Mouse (Mus musculus) CH12.LX (cell line): Measurements from ENCODE around the gene Nup210. TPM values are rescaled to one million over a fixed set of nuclear protein-coding genes. Genes with fewer than 3 reads are reported as not detected.

Source experiments
- DNase-seq: peaks from one replicate; pipeline ENCODE4 v3.0.0-alpha.2; 2013; ENCODE audit errors: extremely low read depth
- H3K27ac ChIP-seq: 2 replicates; pipeline ENCODE4 v1.5.1; 2012; ENCODE audit warnings: low read depth, mild to moderate bottlenecking, control low read depth, moderate library complexity; ENCODE audit not compliant: insufficient read depth
- H3K27me3 ChIP-seq: replicated peaks from 2 replicates; pipeline ENCODE3; 2012; ENCODE audit warnings: inconsistent platforms
- H3K36me3 ChIP-seq, 2 experiments: replicated peaks in 1 of 2; 2 replicates each; pipeline versions ENCODE3 to v1.6.1; 2012; ENCODE audit warnings: inconsistent platforms in 1 of 2, low read length in 1 of 2, mild to moderate bottlenecking in 1 of 2, mixed read lengths in 1 of 2, moderate library complexity in 1 of 2; ENCODE audit not compliant: control insufficient read depth in 1 of 2, insufficient read depth in 1 of 2
- H3K4me1 ChIP-seq, 2 experiments: 2 replicates each; pipeline ENCODE4 v1.6.1; 2012; ENCODE audit warnings: inconsistent platforms in 1 of 2, moderate library complexity in 1 of 2; ENCODE audit not compliant: insufficient read depth in 2 of 2, control insufficient read depth in 1 of 2
- H3K4me2 ChIP-seq: 2 replicates; pipeline ENCODE4 v1.6.1; 2012; ENCODE audit warnings: low read depth, mild to moderate bottlenecking, control low read depth; ENCODE audit not compliant: poor library complexity, insufficient read depth, severe bottlenecking
- H3K4me3 ChIP-seq, 3 experiments: fragments of 150-350 bp in 1 of 3; sonication (generic) in 1 of 3; replicated peaks in 1 of 3; 2 replicates each; pipeline versions ENCODE3 to v1.5.1; 2011 to 2012; ENCODE audit warnings: low read depth in 2 of 3, low read length in 2 of 3, mild to moderate bottlenecking in 2 of 3, moderate library complexity in 2 of 3, control low read depth in 1 of 3, improper control_type of control experiment in 1 of 3, inconsistent platforms in 1 of 3, mixed read lengths in 1 of 3; ENCODE audit not compliant: poor library complexity in 1 of 3
- H3K79me2 ChIP-seq: replicated peaks from 2 replicates; pipeline ENCODE4 v1.6.1; 2012; ENCODE audit warnings: mild to moderate bottlenecking, moderate library complexity; ENCODE audit not compliant: control insufficient read depth, poor library complexity, insufficient read depth, severe bottlenecking; ENCODE audit errors: extremely low read depth
- H3K9ac ChIP-seq: 2 replicates; pipeline ENCODE4 v1.6.1; 2012; ENCODE audit warnings: low read depth, mild to moderate bottlenecking, control low read depth, moderate library complexity; ENCODE audit not compliant: insufficient read depth
- H3K9me3 ChIP-seq: replicated peaks from 2 replicates; pipeline ENCODE3; 2012; ENCODE audit warnings: low read length, inconsistent platforms, mixed read lengths
- BHLHE40 ChIP-seq: IDR thresholded peaks from 2 replicates; pipeline ENCODE4 v1.6.1; 2011; ENCODE audit warnings: mild to moderate bottlenecking, low read depth, low read length, improper control_type of control experiment
- CHD2 ChIP-seq: IDR thresholded peaks from 2 replicates; pipeline ENCODE4 v1.6.1; 2011; ENCODE audit warnings: low read length, improper control_type of control experiment
- E2F4 ChIP-seq: IDR thresholded peaks from 2 replicates; pipeline ENCODE4 v1.6.1; 2011; ENCODE audit warnings: low read depth, low read length, improper control_type of control experiment; ENCODE audit not compliant: insufficient replicate concordance
- EP300 ChIP-seq: IDR thresholded peaks from 2 replicates; pipeline ENCODE4 v1.6.1; 2011; ENCODE audit warnings: low read length, improper control_type of control experiment
- ETS1 ChIP-seq: conservative IDR thresholded peaks from 2 replicates; pipeline ENCODE4 v1.6.1; 2012; ENCODE audit warnings: low read depth, mild to moderate bottlenecking, inconsistent platforms, low read length, improper control_type of control experiment, moderate library complexity
- GABPA ChIP-seq: IDR thresholded peaks from 2 replicates; pipeline ENCODE4 v1.6.1; 2012; ENCODE audit warnings: low read depth, low read length, improper control_type of control experiment, inconsistent platforms; ENCODE audit not compliant: insufficient replicate concordance
- JUN ChIP-seq: IDR thresholded peaks from 2 replicates; pipeline ENCODE4 v1.6.1; 2011; ENCODE audit warnings: low read depth, mild to moderate bottlenecking, low read length, improper control_type of control experiment, moderate library complexity; ENCODE audit not compliant: insufficient read depth
- JUND ChIP-seq: conservative IDR thresholded peaks from 2 replicates; pipeline ENCODE4 v1.6.1; 2011; ENCODE audit warnings: low read depth, low read length, improper control_type of control experiment
- KAT2A ChIP-seq: IDR thresholded peaks from 2 replicates; pipeline ENCODE4 v1.6.1; 2012; ENCODE audit warnings: low read length, improper control_type of control experiment, inconsistent platforms; ENCODE audit not compliant: insufficient replicate concordance
- MAFK ChIP-seq: IDR thresholded peaks from 2 replicates; pipeline ENCODE4 v1.6.1; 2011; ENCODE audit warnings: low read length, improper control_type of control experiment; ENCODE audit not compliant: insufficient replicate concordance
- MAX ChIP-seq: IDR thresholded peaks from 2 replicates; pipeline ENCODE4 v1.6.1; 2011; ENCODE audit warnings: low read length, improper control_type of control experiment
- MAZ ChIP-seq: IDR thresholded peaks from 2 replicates; pipeline ENCODE4 v1.6.1; 2012; ENCODE audit warnings: low read depth, mild to moderate bottlenecking, inconsistent platforms, low read length, improper control_type of control experiment, moderate library complexity
- MYC ChIP-seq: IDR thresholded peaks from 2 replicates; pipeline ENCODE4 v1.6.1; 2011; ENCODE audit warnings: low read depth, mild to moderate bottlenecking, improper control_type of control experiment, low read length
- NRF1 ChIP-seq: IDR thresholded peaks from 2 replicates; pipeline ENCODE4 v1.6.1; 2014; ENCODE audit warnings: low read depth, mild to moderate bottlenecking, inconsistent platforms, low read length, improper control_type of control experiment, moderate library complexity
- PAX5 ChIP-seq: IDR thresholded peaks from 2 replicates; pipeline ENCODE4 v1.6.1; 2012; ENCODE audit warnings: low read length, inconsistent platforms, mixed read lengths
- POLR2AphosphoS2 ChIP-seq: IDR thresholded peaks from 2 replicates; pipeline ENCODE4 v1.6.1; 2011; ENCODE audit warnings: low read depth, low read length, improper control_type of control experiment
- RAD21 ChIP-seq: IDR thresholded peaks from 2 replicates; pipeline ENCODE4 v1.6.1; 2011; ENCODE audit warnings: low read depth, mild to moderate bottlenecking, low read length, improper control_type of control experiment, moderate library complexity
- RCOR1 ChIP-seq: conservative IDR thresholded peaks from 2 replicates; pipeline ENCODE4 v1.6.1; 2012; ENCODE audit warnings: low read depth, mild to moderate bottlenecking, inconsistent platforms, low read length, improper control_type of control experiment
- SIN3A ChIP-seq: IDR thresholded peaks from 2 replicates; pipeline ENCODE4 v1.6.1; 2012; ENCODE audit warnings: low read length, improper control_type of control experiment, inconsistent platforms
- SMC3 ChIP-seq: IDR thresholded peaks from 2 replicates; pipeline ENCODE4 v1.6.1; 2011; ENCODE audit warnings: low read depth, low read length, improper control_type of control experiment
- TCF12 ChIP-seq: IDR thresholded peaks from 2 replicates; pipeline ENCODE4 v1.6.1; 2014; ENCODE audit warnings: low read depth, mild to moderate bottlenecking, inconsistent platforms, low read length, improper control_type of control experiment
- UBTF ChIP-seq: IDR thresholded peaks from 2 replicates; pipeline ENCODE4 v1.6.1; 2012; ENCODE audit warnings: low read depth, mild to moderate bottlenecking, inconsistent platforms, low read length, improper control_type of control experiment, moderate library complexity
- USF1 ChIP-seq: IDR thresholded peaks from 2 replicates; pipeline ENCODE4 v1.6.1; 2014; ENCODE audit warnings: low read depth, mild to moderate bottlenecking, inconsistent platforms, low read length, improper control_type of control experiment
- USF2 ChIP-seq: conservative IDR thresholded peaks from 2 replicates; pipeline ENCODE4 v1.6.1; 2011; ENCODE audit warnings: low read depth, low read length, improper control_type of control experiment
- ZMIZ1 ChIP-seq: IDR thresholded peaks from 2 replicates; pipeline ENCODE4 v1.6.1; 2012; ENCODE audit warnings: low read depth, mild to moderate bottlenecking, inconsistent platforms, low read length, improper control_type of control experiment
- ZNF384 ChIP-seq: IDR thresholded peaks from 2 replicates; pipeline ENCODE4 v1.6.1; 2012; ENCODE audit warnings: low read depth, low read length, improper control_type of control experiment, inconsistent platforms
- dilution Hi-C: fragments of 300-500 bp; cut with MboI; formaldehyde crosslinking; loops from 2 replicates; pipeline ENCODE4 v1.14.3; 2020; ENCODE audit warnings: low sequenced_read_pairs; ENCODE audit not compliant: extremely low pct_unique_long_range_greater_than_20kb, extremely low pct_ligation_motif_present
- in situ Hi-C: fragments of 300-500 bp; cut with MboI; formaldehyde crosslinking; loops from 3 replicates; pipeline ENCODE4 v1.14.3; 2019; ENCODE audit warnings: low sequenced_read_pairs, low pct_ligation_motif_present, low pct_unique_long_range_greater_than_20kb, mixed read lengths
- polyA plus RNA-seq: library from polyadenylated mRNA; unstranded; fragments of >175 nt; gene quantifications from 2 replicates; pipeline ENCODE4 v1.2.1, GENCODE M21; 2012; ENCODE audit warnings: low read depth; ENCODE audit not compliant: insufficient read length
- total RNA-seq, 2 experiments: library from RNA; depleted of rRNA; stranded (reverse); fragments of 300-350 nt in 1 of 2; fragments of >200 nt in 1 of 2; gene quantifications; 2 replicates each; pipeline ENCODE4 v1.2.3; 2012 to 2014

The Nup210 gene
- total and polyA plus RNA-seq, 3 experiments = 41.9 to 103 (median 73.1) TPM

DNA sequence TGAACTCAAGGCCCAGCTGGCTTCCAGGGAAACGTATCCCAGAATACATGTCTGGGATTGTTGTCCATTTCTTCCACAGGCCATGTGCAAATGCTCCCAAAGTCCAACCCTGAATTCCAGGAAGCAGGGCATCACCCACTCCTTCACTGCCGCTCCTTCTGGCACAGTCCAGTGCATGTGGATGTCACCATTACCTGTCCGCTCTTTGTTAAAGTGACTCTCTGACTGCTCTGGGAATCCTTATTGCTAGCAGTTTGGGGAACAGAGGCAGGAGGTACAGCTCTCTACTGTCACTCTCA lies 4.7 kb downstream of the Nup210 start:
- H3K79me2 ChIP-seq = peaks cover 84% of the 10 kb centered on the region
- dilution Hi-C loops (no loop called here), in situ Hi-C loops (no loop called here)
- peak overlapping the region; percentile 81; the same call in 1 of the 2 replicates for H3K27ac ChIP-seq
- peak overlapping the region in 1 of 3 experiments; percentile 17 for H3K4me3 ChIP-seq
- peak overlapping the region; percentile 18; the same call in 1 of the 2 replicates for H3K9ac ChIP-seq
- no peak for DNase-seq
- peaks cover 14 to 67% of the 10 kb centered on the region in 2 experiments for H3K4me1 ChIP-seq
- no peaks in the 10 kb centered on the region for H3K27me3 ChIP-seq
- no peak for TF ChIP-seq ETS1
- TF ChIP-seq MAFK = no peak
- no peak for TF ChIP-seq KAT2A
- no peak for TF ChIP-seq MYC
- TF ChIP-seq SMC3 = no peak
- no peak for TF ChIP-seq BHLHE40
- TF ChIP-seq PAX5 = no peak
- TF ChIP-seq JUN = no peak
- no peak for TF ChIP-seq POLR2AphosphoS2
- no peak for TF ChIP-seq USF1
- no peak for TF ChIP-seq UBTF
- TF ChIP-seq SIN3A = no peak
- TF ChIP-seq NRF1 = no peak
- TF ChIP-seq ZNF384 = no peak
- no peak for TF ChIP-seq EP300
- TF ChIP-seq MAX = no peak
- no peak for TF ChIP-seq RCOR1
- TF ChIP-seq ZMIZ1 = no peak
- no peak for TF ChIP-seq CHD2
- no peak for TF ChIP-seq E2F4
- peaks cover 3% of the 10 kb centered on the region for H3K9me3 ChIP-seq
- H3K36me3 ChIP-seq = peaks cover 0 to 26% of the 10 kb centered on the region in 2 experiments
- H3K4me2 ChIP-seq = peak overlapping the region; percentile 93

DNA sequence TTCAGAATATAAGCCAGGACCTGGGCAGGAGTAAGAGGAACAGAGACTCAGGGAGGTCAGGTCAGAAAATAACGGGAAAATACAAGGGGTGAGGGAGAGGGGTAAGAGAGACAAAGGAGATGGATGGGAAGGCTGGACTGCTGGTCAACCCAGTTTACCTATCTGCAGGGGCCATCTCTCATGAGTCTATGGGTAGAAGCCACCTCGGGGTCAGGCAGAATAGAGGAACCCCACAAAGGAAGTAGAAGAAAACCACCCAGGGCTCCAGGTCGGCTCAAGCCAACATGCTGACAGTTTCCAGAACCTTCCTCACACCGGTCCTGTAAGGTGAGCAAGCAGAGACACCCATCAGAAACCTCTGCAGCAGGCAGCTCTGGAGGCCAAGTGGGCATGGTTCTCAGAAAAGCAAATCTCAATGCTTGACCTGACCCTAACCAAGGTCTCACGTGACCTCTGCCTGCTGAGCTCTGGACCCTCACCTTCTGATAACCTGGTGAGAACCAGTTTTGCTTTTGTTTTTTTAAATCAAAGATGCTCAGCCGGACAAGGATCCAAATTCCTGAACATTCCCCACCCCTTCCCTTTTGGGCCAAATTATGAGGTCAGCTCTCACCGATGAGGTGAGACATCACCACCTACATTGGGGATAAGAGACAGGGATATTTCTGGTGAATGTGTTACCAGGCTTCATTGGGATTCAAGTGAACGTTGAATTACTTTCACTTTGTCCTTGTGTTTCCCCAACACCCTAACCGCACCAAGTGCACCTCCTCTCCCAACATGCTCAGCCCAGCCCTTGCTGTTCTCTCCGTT lies 5.3 kb downstream of the Nup210 start:
- Histone ChIP-seq H3K4me1 (peaks cover 14 to 72% of the 10 kb centered on the region in 2 experiments), H3K79me2 (peaks cover 85% of the 10 kb centered on the region), H3K4me2 (peak overlapping the region; percentile 93), H3K27me3 (no peaks in the 10 kb centered on the region), H3K9me3 (peaks cover 3% of the 10 kb centered on the region), H3K9ac (peak overlapping the region; percentile 72; the same call in 1 of the 2 replicates), H3K27ac (peak overlapping the region; percentile 81), H3K36me3 (peaks cover 0 to 31% of the 10 kb centered on the region in 2 experiments), H3K4me3 (peak overlapping the region in 2 of 3 experiments; percentile 40 to 46)
- in situ Hi-C loops = no loop called here
- no peak for TF ChIP-seq ZMIZ1
- TF ChIP-seq BHLHE40 = peak; percentile 86
- TF ChIP-seq MAX = peak; percentile 11; the same call in 1 of the 2 replicates
- no peak for TF ChIP-seq GABPA
- no peak for TF ChIP-seq POLR2AphosphoS2
- no peak for TF ChIP-seq USF2
- TF ChIP-seq MAZ = no peak
- TF ChIP-seq JUND = no peak
- TF ChIP-seq PAX5 = no peak
- TF ChIP-seq TCF12 = no peak
- peak; percentile 51 for TF ChIP-seq USF1
- no peak for TF ChIP-seq MYC
- TF ChIP-seq RAD21 = no peak
- DNase-seq = no peak
- dilution Hi-C loops = no loop called here
